Mouse (Mus musculus) MEL (cell line): ENCODE data around the gene Gm3488. TPM values are rescaled to one million over a fixed set of nuclear protein-coding genes. Genes with fewer than 3 reads are reported as not detected.

Experiments
- polyA plus RNA-seq, 2 experiments: library from polyadenylated mRNA; stranded (reverse) in 1 of 2; unstranded in 1 of 2; fragments of >175 nt in 1 of 2; fragments of >200 nt in 1 of 2; gene quantifications; 2 replicates each; pipeline versions ENCODE4 v1.2.1 to v1.2.4; 2012; ENCODE audit warnings: low replicate concordance in 2 of 2, low read depth in 1 of 2; ENCODE audit not compliant: insufficient read length in 2 of 2, insufficient read depth in 1 of 2, missing spikeins in 1 of 2
- total RNA-seq: library from RNA; depleted of rRNA; stranded (reverse); fragments of 300-350 nt; gene quantifications from 2 replicates; pipeline ENCODE4 v1.2.3, GENCODE M21; 2012; rRNA removed

Gm3488 gene
- total and polyA plus RNA-seq, 3 experiments, result not detected

Other genes starting within 250 kb of the Gm3488 start
- not detected in 2 replicates for gene Gm3526, start 241.1 kb upstream of the Gm3488 start, total RNA-seq
- gene Gm3526, start 241.1 kb upstream of the Gm3488 start, polyA plus RNA-seq, result not detected
- not detected in 2 replicates for gene Gm3542, start 166.7 kb upstream of the Gm3488 start, total RNA-seq
- gene Gm3542, start 166.7 kb upstream of the Gm3488 start, polyA plus RNA-seq, result not detected
- gene Gm3500, start 112.6 kb upstream of the Gm3488 start, total RNA-seq, result not detected in 2 replicates
- gene Gm3500, start 112.6 kb upstream of the Gm3488 start, polyA plus RNA-seq, result not detected
- gene Gm3194, start 46.2 kb upstream of the Gm3488 start, total RNA-seq, result not detected in 2 replicates
- gene Gm3194, start 46.2 kb upstream of the Gm3488 start, polyA plus RNA-seq, result not detected
- not detected in 2 replicates for gene Gm8246, start 23.8 kb upstream of the Gm3488 start, total RNA-seq
- gene Gm8246, start 23.8 kb upstream of the Gm3488 start, polyA plus RNA-seq, result not detected
- not detected in 2 replicates for gene Gm3187, start 17.5 kb upstream of the Gm3488 start, total RNA-seq
- gene Gm3187, start 17.5 kb upstream of the Gm3488 start, polyA plus RNA-seq, result not detected
- not detected in 2 replicates for gene Gm3532, start 36.8 kb downstream of the Gm3488 start, total RNA-seq
- gene Gm3532, start 36.8 kb downstream of the Gm3488 start, polyA plus RNA-seq, result not detected
- not detected in 2 replicates for gene Gm8265, start 131.4 kb downstream of the Gm3488 start, total RNA-seq
- gene Gm8265, start 131.4 kb downstream of the Gm3488 start, polyA plus RNA-seq, result not detected
- not detected in 2 replicates for gene Gm9603, start 185.8 kb downstream of the Gm3488 start, total RNA-seq
- gene Gm9603, start 185.8 kb downstream of the Gm3488 start, polyA plus RNA-seq, result not detected
- gene Gm3373, start 239.9 kb downstream of the Gm3488 start, total RNA-seq, result not detected in 2 replicates
- not detected for gene Gm3373, start 239.9 kb downstream of the Gm3488 start, polyA plus RNA-seq